Mouse (Mus musculus) embryonic facial prominence, embryonic 13.5 days (tissue): ENCODE measurements around the gene Rps15. TPM values are rescaled to one million over a fixed set of nuclear protein-coding genes. Genes with fewer than 3 reads are reported as not detected.

ENCODE experiments used
- ATAC-seq: fragments of 200-750 bp; cut with Nextera tagmentation; 2 replicates; pipeline ENCODE4 v1.8.0; 2017; ENCODE audit warnings: low read depth; ENCODE audit not compliant: insufficient number of reproducible peaks, insufficient read depth, low FRiP score, low TSS enrichment
- H3K27ac ChIP-seq: fragments of 300-500 bp; sonication (generic); 2 replicates; pipeline ENCODE4 v1.5.1; 2015; ENCODE audit warnings: moderate library complexity, mild to moderate bottlenecking, inconsistent platforms
- H3K27me3 ChIP-seq: fragments of 300-500 bp; sonication (generic); 2 replicates; pipeline ENCODE4 v1.6.1; 2015; ENCODE audit warnings: mild to moderate bottlenecking, inconsistent platforms
- H3K36me3 ChIP-seq: fragments of 300-500 bp; sonication (generic); 2 replicates; pipeline ENCODE4 v1.6.1; 2015; ENCODE audit warnings: mild to moderate bottlenecking, inconsistent platforms
- H3K4me1 ChIP-seq: fragments of 300-500 bp; sonication (generic); 2 replicates; pipeline ENCODE4 v1.6.1; 2015; ENCODE audit warnings: inconsistent platforms
- H3K4me2 ChIP-seq: fragments of 300-500 bp; sonication (generic); 2 replicates; pipeline ENCODE4 v1.6.1; 2015; ENCODE audit warnings: moderate library complexity, mild to moderate bottlenecking, inconsistent platforms
- H3K4me3 ChIP-seq: fragments of 300-500 bp; sonication (generic); 2 replicates; pipeline ENCODE4 v1.5.1; 2015; ENCODE audit warnings: mild to moderate bottlenecking, inconsistent platforms
- H3K9ac ChIP-seq: fragments of 300-500 bp; sonication (generic); 2 replicates; pipeline ENCODE4 v1.6.1; 2015; ENCODE audit warnings: mild to moderate bottlenecking, inconsistent platforms
- H3K9me3 ChIP-seq: fragments of 300-500 bp; sonication (generic); 2 replicates; pipeline ENCODE4 v1.6.1; 2016; ENCODE audit warnings: inconsistent platforms
- WGBS: fragments of 180-500 bp; shearing (Covaris S2); methylation state at CpG from one replicate; pipeline ENCODE4 v1.1.7; 2015; ENCODE audit warnings: mixed read lengths; 5-methylcytosine and 5-hydroxymethylcytosine counted together
- microRNA-seq: library from miRNA; unstranded; fragments of <30 nt; microRNA quantifications from one replicate; pipeline ENCODE4, GENCODE M21; 2016
- polyA plus RNA-seq: library from polyadenylated mRNA; unstranded; fragments of >200 nt; fragmentation: Nextera tagmentation; extraction: Ambion mirVana; gene quantifications from 2 replicates; pipeline ENCODE4 v1.2.1, GENCODE M21; 2015

The Rps15 gene
- polyA plus RNA-seq, 1 experiment from 2014 or later = 1,047 TPM

DNA sequence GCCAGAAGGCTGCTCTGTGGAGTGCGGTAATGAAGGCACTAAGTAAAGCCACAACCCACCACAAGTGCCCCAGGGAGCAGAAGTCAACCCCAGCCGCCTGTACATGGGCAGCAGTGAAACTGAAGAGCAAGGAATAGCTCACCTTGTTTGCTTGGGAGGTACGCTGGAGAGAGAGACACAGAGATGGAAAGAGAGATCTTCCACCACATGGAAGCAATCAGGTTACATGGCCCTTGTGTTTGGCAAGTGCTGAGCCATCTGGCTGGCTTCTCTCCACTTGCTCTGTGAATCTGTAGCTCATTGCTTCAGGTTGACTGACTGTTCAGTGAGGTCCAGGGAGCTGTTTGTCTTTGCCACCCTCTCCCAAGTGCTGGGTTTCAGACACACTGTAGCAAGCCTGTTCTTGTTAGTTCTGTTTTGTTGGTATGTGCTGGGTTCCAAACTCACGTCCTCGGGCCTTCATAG, 40.3 kb downstream of the Rps15 start:
- Histone ChIP-seq H3K9me3 (no peaks in the 10 kb centered on the region), H3K27me3 (peaks cover 21% of the 10 kb centered on the region), H3K4me3 (no peak overlapping the region), H3K9ac (no peak overlapping the region), H3K4me1 (peaks cover 23% of the 10 kb centered on the region), H3K27ac (no peak overlapping the region), H3K4me2 (no peak overlapping the region), H3K36me3 (no peaks in the 10 kb centered on the region)
- no peak for ATAC-seq
- 62% methylated on average over 5 of the region's 5 CpGs for WGBS

DNA sequence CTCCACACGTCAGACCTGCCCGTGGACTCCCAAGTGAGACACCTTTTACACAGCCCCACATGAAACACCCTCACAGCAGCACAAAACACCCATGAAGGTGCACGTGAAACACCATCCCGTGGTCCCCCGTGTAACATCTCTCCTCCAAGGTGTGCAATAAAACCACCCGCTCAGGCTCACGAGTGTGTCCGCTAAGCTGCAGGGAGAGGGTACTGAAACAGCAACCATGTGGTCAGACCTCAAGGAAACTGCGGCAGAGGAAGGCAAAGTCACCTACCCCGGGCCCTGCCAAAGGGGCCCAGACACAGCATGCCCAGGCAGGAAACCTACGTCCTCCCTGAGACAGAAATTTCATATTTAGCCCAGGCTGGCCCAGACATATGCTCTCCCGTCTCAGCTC, 44.0 kb downstream of the Rps15 start:
- no peak overlapping the region for H3K9ac ChIP-seq
- H3K4me1 ChIP-seq = peaks cover 15% of the 10 kb centered on the region
- H3K27ac ChIP-seq = no peak overlapping the region
- H3K36me3 ChIP-seq = no peaks in the 10 kb centered on the region
- peaks cover 27% of the 10 kb centered on the region for H3K27me3 ChIP-seq
- no peak overlapping the region for H3K4me2 ChIP-seq
- ATAC-seq = no peak
- no peaks in the 10 kb centered on the region for H3K9me3 ChIP-seq
- no peak overlapping the region for H3K4me3 ChIP-seq
- 83% methylated on average over 12 of the region's 12 CpGs for WGBS

DNA sequence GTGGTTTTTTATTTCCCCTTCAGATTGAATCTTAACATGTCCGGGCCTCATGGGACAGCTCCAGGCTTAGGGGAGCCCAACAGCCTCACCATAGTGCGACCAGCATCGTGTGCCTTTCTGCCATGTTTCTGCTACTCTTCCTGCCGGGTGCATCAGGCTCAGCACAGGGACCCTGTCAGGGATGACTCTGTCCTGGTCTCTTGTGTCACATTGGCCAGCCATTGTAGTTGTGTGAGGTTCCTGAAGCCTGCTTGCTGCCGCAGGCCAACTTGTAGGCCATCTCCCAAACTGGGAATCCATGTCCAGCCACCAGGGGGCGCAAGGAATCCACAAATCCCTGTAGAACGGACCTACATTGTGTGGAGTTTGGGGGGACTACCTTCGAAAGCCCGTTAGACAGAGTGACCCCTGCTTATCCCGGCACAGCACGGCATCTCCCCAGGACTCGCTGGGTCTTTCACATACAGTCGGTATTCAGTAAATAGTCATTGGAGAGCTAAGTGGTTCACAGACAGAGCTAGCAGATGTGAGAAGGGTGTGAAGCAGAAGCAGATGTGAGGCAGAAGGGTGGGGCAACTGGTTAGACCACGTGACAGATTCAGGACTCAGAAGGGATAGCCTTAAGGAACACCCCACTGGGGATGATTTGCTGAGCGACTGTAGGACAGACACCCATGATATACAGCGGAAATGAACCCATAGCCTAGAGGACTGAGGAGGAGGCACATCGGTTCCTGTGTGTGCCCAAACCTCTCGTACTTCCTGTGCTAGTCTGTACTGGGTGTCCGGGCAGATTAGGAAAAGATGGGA, 47.9 kb downstream of the Rps15 start:
- peaks cover 54% of the 10 kb centered on the region for H3K27me3 ChIP-seq
- H3K27ac ChIP-seq = no peak overlapping the region
- 16% methylated on average over 19 of the region's 19 CpGs for WGBS
- no peaks in the 10 kb centered on the region for H3K36me3 ChIP-seq
- ATAC-seq = no peak
- H3K4me2 ChIP-seq = peak overlapping the region; percentile 50
- no peaks in the 10 kb centered on the region for H3K9me3 ChIP-seq
- peaks cover 48% of the 10 kb centered on the region for H3K4me1 ChIP-seq
- H3K9ac ChIP-seq = no peak overlapping the region
- H3K4me3 ChIP-seq = peak overlapping the region; percentile 19; the same call in 1 of the 2 replicates

DNA sequence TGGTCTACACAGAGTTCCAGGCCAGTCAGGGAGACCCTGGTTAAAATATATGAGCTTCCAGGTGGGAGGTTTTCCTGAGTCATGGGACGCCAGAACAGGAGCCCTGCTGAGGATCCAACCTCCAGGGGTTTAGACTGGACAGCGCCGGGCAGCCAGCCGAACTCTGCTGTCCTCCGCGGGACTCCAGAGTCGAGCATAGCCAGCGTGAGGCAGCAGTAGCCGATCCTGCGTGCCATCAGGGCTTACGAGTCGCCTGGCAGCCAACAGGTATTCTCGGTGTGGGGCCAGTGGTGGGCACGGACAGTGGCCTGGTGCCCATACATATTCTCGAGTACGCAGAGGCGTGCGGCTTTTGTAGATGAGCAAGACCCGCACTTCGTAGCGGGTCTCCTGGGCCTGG, 48.8 kb downstream of the Rps15 start:
- no peak overlapping the region for H3K27ac ChIP-seq
- peaks cover 52% of the 10 kb centered on the region for H3K4me1 ChIP-seq

DNA sequence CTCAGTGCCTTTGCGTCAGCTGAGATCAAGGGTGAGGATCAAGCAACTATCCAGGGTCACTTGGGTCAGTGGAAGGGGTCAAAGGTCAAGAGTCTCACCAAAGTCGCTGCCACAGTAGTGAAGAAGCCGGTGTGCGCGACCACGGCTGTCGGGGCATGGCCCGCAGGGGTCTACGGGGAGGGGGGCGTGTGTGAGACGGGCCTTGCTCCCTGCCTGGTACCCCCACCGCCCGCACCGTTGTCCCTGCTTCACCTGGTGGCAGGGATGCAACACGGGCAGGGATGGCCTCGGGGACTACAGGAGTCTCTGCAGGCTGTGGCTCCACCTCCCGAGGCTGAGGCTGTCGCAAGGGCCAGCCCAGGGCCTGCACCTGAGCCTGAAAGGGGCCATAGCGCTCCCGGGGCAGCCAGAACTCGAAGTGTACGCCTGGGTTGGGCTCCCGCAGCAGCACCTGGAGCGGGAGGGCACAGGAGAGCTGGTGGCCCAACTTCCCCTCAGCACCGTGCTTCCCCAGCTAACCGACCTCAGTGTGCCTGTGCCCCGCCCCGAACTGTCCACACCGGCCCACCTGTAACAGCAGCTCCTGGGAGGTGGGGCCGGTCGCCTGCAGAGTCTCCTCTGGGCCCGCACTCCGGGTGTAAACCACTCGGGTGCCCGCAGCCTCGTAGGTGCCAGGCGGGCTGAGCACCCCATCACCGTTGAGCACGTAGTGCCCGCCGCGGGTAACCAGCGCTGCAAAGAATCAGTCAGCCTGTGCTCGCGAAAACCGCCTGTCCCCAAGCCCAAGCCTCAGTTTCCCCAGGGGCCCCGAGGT, 49.4 kb downstream of the Rps15 start:
- Histone ChIP-seq H3K27me3 (peaks cover 69% of the 10 kb centered on the region), H3K4me3 (peak overlapping the region; percentile 43), H3K9me3 (no peaks in the 10 kb centered on the region), H3K9ac (peak overlapping the region; percentile 55), H3K36me3 (no peaks in the 10 kb centered on the region), H3K4me1 (peaks cover 52% of the 10 kb centered on the region), H3K4me2 (peak overlapping the region; percentile 62), H3K27ac (no peak overlapping the region)
- no peak for ATAC-seq
- 2% methylated on average over 47 of the region's 47 CpGs for WGBS

More for the DNA sequence above, 48.8 kb downstream of the Rps15 start:
- Histone ChIP-seq H3K36me3 (no peaks in the 10 kb centered on the region), H3K4me3 (no peak overlapping the region), H3K4me2 (no peak overlapping the region), H3K9me3 (no peaks in the 10 kb centered on the region), H3K9ac (no peak overlapping the region), H3K27me3 (peaks cover 63% of the 10 kb centered on the region)
- 15% methylated on average over 21 of the region's 21 CpGs for WGBS
- ATAC-seq = no peak

DNA sequence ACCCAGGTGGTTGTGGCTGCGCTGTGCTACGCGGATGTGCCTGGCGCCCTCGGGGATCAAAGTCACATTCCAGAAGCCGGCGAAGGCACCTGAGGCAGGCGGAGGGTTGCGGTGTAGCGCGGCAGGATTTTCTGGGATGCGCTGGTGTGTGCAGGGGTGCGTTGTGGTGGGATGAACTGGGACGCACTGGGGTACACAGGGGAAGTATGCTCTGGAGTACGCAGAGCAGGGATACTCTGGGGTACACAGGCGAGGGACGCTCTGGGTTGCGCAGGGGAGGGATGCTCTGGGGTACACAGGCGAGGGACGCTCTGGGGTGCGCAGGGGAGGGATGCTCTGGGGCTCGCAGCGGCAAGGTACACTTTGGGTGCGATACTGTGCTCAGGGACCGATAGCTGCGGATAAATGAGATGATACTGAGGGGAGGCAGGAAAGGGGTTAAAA, 50.1 kb downstream of the Rps15 start:
- no peak overlapping the region for H3K27ac ChIP-seq
- no peaks in the 10 kb centered on the region for H3K36me3 ChIP-seq
- ATAC-seq = 0 out of 2 replicates have a peak, but pooled peaks have one; percentile 35
- H3K27me3 ChIP-seq = peaks cover 75% of the 10 kb centered on the region
- H3K4me1 ChIP-seq = peaks cover 54% of the 10 kb centered on the region
- H3K4me3 ChIP-seq = peak overlapping the region; percentile 43
- peak overlapping the region; percentile 55 for H3K9ac ChIP-seq
- peak overlapping the region; percentile 62 for H3K4me2 ChIP-seq
- WGBS = 1% methylated on average over 26 of the region's 26 CpGs
- H3K9me3 ChIP-seq = no peaks in the 10 kb centered on the region

DNA sequence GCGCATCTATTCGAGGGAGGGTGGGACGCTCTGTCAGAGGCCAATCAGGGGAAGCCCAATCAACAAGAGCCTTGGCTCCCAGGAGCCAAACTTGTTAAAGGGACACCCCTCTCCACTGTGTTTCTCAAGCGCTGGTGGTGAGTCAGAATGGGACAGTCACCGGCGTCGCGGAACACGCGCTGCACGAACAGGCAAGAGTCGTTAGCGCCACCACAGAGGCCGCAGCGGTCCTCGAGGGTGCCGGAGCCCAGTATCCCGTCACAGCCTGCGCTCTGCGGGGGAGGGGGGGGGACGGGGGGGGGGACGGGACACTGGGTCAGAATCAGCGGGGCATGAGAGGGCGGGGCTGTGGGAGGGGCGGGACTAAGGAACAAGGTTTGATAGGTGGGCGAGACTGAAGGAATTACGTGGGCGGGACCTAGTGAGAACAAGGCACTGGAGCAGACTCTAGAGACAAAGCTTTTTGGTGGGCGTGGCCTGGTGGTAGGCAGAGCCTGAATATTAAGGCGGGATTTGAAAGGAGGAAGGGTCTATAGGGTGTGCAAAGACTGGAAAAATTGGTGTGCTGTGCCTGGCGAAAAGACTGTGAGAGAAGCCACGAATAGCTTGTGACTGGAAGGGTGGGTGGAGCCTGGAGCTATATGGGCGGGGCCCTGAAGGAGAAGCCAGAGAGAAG, 50.6 kb downstream of the Rps15 start:
- 0 out of 2 replicates have a peak overlapping the region, but pooled peaks have one; percentile 46 for H3K9ac ChIP-seq
- peak overlapping the region; percentile 43 for H3K4me3 ChIP-seq
- H3K9me3 ChIP-seq = no peaks in the 10 kb centered on the region
- under 1% methylated on average over 32 of the region's 33 CpGs for WGBS
- H3K27ac ChIP-seq = peak overlapping the region; percentile 55; the same call in 1 of the 2 replicates
- peaks cover 81% of the 10 kb centered on the region for H3K27me3 ChIP-seq
- peak overlapping the region; percentile 62 for H3K4me2 ChIP-seq
- no peaks in the 10 kb centered on the region for H3K36me3 ChIP-seq
- peak; percentile 68 for ATAC-seq
- peaks cover 60% of the 10 kb centered on the region for H3K4me1 ChIP-seq

DNA sequence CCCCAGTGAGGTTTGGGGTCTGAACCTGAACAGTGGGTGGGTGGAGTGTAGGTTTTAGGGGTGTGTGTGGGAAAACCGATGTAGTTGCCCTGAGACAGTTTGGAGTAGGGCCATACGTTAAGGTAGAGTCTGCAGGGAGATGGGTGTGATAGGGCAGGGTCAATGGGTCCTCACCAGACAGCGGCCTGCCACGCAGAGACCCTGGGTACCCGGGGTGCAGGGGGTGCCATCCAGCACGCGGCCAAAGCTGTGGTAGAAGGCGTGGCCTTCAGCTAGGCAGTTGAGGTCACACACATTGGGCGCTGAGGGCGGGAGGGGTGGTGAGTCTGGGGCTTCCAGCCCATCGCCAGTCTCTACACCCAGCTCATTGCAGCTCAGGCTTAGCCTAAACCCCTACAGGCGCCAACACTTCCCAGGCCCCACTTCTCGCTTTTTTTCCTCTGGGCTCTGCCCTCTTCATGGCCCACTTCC, 51.2 kb downstream of the Rps15 start:
- Histone ChIP-seq H3K4me2 (peak overlapping the region; percentile 62), H3K4me1 (peaks cover 66% of the 10 kb centered on the region), H3K9me3 (no peaks in the 10 kb centered on the region), H3K27me3 (peaks cover 87% of the 10 kb centered on the region), H3K9ac (0 out of 2 replicates have a peak overlapping the region, but pooled peaks have one; percentile 27), H3K27ac (peak overlapping the region; percentile 55; the same call in 1 of the 2 replicates), H3K36me3 (no peaks in the 10 kb centered on the region), H3K4me3 (peak overlapping the region; percentile 43)
- 34% methylated on average over 13 of the region's 13 CpGs for WGBS
- no peak; the same call in 1 of the 2 replicates for ATAC-seq

Small RNA genes lying within 50 kb of the gene (microRNA-seq; reads per million reads assigned to microRNA genes)
- 0.55 reads per million for gene Mir6911

Other genes with a start within 250 kb of the Rps15 start
- 445 and 488 TPM in 2 replicates for gene Gpx4, start 245.3 kb upstream of the Rps15 start, polyA plus RNA-seq
- gene Sbno2, start 186.9 kb upstream of the Rps15 start, polyA plus RNA-seq = 15.8 and 16.1 TPM in 2 replicates
- gene Stk11, start 176.7 kb upstream of the Rps15 start, polyA plus RNA-seq = 18.5 and 19.0 TPM in 2 replicates
- 491 and 513 TPM in 2 replicates for gene Atp5d, start 153.8 kb upstream of the Rps15 start, polyA plus RNA-seq
- 6.8 and 9.8 TPM in 2 replicates for gene Cbarp, start 151.6 kb upstream of the Rps15 start, polyA plus RNA-seq
- 21.2 and 25.7 TPM in 2 replicates for gene Midn, start 144.2 kb upstream of the Rps15 start, polyA plus RNA-seq
- 142 and 162 TPM in 2 replicates for gene Cirbp, start 126.5 kb upstream of the Rps15 start, polyA plus RNA-seq
- 11.0 and 11.6 TPM in 2 replicates for gene 1600002K03Rik, start 119.5 kb upstream of the Rps15 start, polyA plus RNA-seq
- gene Efna2, start 113.0 kb upstream of the Rps15 start, polyA plus RNA-seq = 26.8 and 38.8 TPM in 2 replicates
- 96.1 and 97.6 TPM in 2 replicates for gene Mum1, start 66.0 kb upstream of the Rps15 start, polyA plus RNA-seq
- 266 and 299 TPM in 2 replicates for gene Ndufs7, start 43.3 kb upstream of the Rps15 start, polyA plus RNA-seq
- 27.2 and 33.6 TPM in 2 replicates for gene Gamt, start 31.4 kb upstream of the Rps15 start, polyA plus RNA-seq
- 66.0 and 70.6 TPM in 2 replicates for gene Dazap1, start 31.0 kb upstream of the Rps15 start, polyA plus RNA-seq
- 9.3 and 9.4 TPM in 2 replicates for gene Apc2, start 3.5 kb downstream of the Rps15 start, polyA plus RNA-seq
- gene 2310011J03Rik, start 28.1 kb downstream of the Rps15 start, polyA plus RNA-seq = 49.3 and 57.9 TPM in 2 replicates
- gene Pcsk4, start 37.0 kb downstream of the Rps15 start, polyA plus RNA-seq = 4.4 and 4.9 TPM in 2 replicates
- 6.0 and 6.3 TPM in 2 replicates for gene Reep6, start 37.5 kb downstream of the Rps15 start, polyA plus RNA-seq
- 3.2 and 4.3 TPM in 2 replicates for gene Adamtsl5, start 56.0 kb downstream of the Rps15 start, polyA plus RNA-seq
- gene Plk5, start 64.0 kb downstream of the Rps15 start, polyA plus RNA-seq = 1.8 and 2.6 TPM in 2 replicates
- gene Mex3d, start 95.2 kb downstream of the Rps15 start, polyA plus RNA-seq = 8.9 and 10.4 TPM in 2 replicates
- gene Mbd3, start 107.1 kb downstream of the Rps15 start, polyA plus RNA-seq = 263 and 297 TPM in 2 replicates
- 447 and 479 TPM in 2 replicates for gene Uqcr11, start 114.4 kb downstream of the Rps15 start, polyA plus RNA-seq
- gene Tcf3, start 141.2 kb downstream of the Rps15 start, polyA plus RNA-seq = 162 and 183 TPM in 2 replicates
- not detected in 2 replicates for gene Onecut3, start 202.4 kb downstream of the Rps15 start, polyA plus RNA-seq
- 0.04 and 0.28 TPM in 2 replicates for gene Atp8b3, start 246.7 kb downstream of the Rps15 start, polyA plus RNA-seq